Mouse (Mus musculus) heart, adult 18-20 months (tissue): ENCODE measurements around the gene Spata13. TPM values are rescaled to one million over a fixed set of nuclear protein-coding genes. Genes with fewer than 3 reads are reported as not detected.
A peak's percentile ranks its signal among the peaks of the same experiment; 100 is the strongest.

ENCODE experiments used
- DNase-seq, 2 experiments: peaks; one replicate each; pipeline ENCODE4 v3.0.0; 2021 to 2022; ENCODE audit warnings: mixed read lengths in 1 of 2
- long read RNA-seq, 2 experiments: library from polyadenylated mRNA; stranded (forward); transcript quantifications; one replicate each; pipeline ENCODE4 v2.0.0; 2021
- total RNA-seq, 2 experiments: library from RNA; stranded (reverse); gene quantifications; 2 replicates each; pipeline ENCODE4 v1.2.3; 2021

Gene Spata13
- total RNA-seq, result 10 to 100 TPM; 11.1 to 11.4 TPM
- long read RNA-seq, experiment 1, full-length matches to known transcripts, result 1 of 7 reads
- long read RNA-seq, experiment 1, partial matches to known transcripts, result 1 of 7 reads
- long read RNA-seq, experiment 1, other reads (novel, unspliced or antisense), result 5 of 7 reads
- long read RNA-seq, experiment 2, partial matches to known transcripts, result 0 of 3 reads
- long read RNA-seq, experiment 2, other reads (novel, unspliced or antisense), result 3 of 3 reads

DNA sequence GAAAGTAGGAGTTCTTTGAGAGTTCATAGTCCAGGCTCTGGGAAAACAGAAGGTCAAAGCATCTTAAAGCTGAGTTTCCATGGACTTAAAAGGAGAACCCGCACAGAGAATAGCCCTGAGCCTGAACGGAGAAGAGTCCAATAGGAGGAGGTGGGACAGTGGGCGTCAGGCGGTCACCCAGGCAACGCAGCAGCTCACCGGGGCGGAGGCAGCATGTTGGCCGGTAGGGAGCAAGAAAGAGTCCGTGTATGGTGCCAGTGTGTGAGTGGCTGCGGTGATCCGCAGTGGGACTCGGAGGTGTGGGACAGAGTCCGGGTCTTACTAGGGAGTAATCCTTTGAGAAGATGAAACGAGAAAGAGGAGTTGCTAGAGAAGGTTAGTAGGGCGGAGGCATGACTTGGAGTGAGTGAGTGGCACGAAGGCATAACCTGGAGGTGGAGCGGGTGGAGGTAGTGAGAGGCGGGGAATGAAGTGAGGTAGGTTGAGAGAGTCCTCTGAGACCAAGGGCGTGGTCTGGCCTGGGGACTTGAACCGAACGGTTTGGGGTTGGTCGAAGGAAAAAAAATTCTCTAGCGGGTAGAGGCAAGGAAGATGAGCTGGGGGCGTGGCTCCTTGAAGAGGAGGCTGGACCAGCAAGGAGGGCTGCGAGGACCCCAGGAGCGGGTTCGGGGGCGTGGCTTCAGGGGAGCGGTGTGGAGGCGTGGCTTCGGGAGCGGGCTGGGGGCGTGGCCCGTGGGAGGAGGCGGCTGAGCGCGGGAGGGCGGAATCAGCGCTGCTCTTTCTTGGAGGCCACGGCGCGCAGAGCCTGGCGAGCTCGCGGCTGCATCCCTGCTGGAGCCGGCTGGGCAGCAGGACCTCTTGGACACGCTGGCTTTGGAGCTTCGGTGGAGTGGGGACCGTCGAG, at the start of gene Spata13:
TSS of gene Spata13 (plus strand) at position 41 of the 904 bp plus-strand sequence.
- peak; percentile 86 to 87 for DNase-seq

DNA sequence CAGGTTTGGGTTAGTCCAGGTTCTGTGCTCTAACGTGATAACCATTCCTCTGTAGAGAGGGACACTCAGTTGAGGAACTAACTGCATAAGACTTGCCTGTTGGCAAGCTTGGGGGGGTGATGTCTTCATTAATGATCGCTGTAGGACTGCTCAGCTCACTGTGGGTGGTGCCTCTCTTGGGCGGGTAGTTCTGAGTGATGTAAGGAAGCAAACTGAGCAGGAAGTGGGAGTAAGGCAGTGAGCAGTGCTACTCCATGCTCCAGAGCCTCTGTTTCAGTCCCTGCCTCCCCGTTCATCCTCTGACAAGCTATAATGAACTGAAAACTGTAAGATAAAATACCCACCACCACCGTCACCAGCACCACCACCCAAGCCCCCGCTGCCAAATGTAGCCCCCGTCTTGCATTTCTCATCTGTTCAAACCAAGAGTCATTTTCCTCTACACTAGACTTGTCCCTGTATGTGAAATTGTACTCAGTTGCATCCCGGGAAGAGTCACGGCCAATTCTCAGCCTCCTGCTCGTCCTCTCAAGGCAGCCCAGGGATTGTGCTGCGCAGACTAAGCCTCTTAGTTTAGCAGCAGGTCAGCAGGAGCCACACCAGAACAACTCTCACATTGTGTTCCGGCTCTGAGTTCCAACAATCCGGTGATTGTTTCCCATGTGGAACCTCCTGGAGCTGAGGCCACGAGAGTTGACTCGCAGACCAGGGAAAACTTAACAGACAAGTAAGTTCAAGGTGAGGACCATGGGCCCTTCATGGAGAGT, 46.9 kb upstream of the Spata13 start:
- DNase-seq, result peak; percentile 21 to 39

DNA sequence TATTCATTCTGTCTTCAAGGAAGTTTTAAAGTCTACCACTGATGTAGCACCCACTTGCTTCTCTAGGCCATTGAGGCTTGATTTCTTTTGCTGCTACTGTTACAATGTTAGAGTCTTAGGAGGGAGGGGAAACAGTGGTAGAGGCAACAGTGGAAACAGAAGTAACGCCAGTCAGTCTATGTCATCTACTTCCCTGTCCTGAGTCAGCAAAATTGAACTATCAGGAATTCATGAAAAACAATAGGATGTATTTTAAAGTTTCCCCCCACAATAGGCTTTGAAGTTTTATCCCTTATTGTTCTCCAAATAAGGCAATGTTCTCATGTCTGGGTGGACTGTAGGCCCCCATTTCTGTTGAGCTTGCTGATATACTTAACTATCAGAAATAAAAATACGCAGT, 44.8 kb upstream of the Spata13 start:
- DNase-seq, result no peak

DNA sequence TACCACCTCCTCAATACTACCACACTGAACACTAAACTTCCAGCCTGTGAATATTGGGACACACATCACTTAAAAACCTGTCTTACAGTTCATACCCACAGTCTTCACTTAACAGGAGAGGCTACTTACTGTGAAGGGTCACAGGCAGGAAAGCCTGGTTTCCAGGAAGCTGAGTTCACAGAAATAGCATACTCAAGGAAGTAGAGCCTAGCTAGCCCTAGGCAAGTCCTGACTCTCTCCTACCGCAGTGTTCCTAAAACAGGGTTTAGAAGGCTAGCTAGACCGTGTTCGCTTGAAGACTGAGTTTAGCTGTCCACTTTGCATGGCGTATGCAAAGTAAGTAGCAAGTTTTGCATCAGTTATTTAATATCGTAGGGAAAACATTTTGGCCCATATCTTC, 41.5 kb upstream of the Spata13 start:
- no peak for DNase-seq

DNA sequence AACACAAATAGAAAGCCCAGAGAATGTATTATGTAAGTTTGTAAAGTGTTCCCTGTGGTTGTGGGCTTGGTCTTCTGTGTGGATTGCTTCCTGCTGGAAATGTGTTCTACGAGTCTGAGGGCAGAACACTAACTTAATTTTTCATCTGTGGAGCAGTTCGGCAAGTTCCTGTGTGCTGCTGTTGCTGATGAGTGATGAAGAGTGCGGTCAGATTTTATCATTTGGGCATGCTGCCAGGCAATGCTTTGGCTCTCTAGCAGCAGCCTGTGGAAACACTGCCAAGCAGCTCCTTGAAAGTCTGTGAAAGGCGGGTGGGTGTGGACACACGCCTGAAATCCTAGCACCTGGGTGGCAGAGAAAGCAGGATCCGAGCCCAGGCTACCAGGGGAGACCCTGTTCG, 41.0 kb upstream of the Spata13 start:
- peak; percentile 46 to 66 for DNase-seq

DNA sequence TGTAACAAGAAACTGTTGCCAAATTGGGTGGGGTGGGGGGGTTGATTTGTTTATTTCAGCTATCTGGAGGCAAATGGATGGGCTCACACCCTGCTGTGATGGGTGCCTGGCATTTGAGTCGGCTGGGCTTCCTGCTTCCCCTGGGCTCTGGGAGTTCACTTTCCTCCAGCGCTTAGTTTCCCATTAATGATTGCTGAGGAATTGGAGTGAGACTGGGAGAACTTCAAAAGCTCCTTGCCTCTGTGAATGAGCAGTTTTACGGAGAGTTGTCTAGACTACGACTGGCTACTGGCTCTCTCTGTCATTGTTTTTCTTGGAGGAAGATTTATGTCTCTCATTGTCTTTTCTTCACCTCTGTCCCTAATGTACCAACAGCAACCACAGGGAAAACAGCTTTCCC, 36.2 kb upstream of the Spata13 start:
- DNase-seq, result peak in 1 of 2 experiments; percentile 12

DNA sequence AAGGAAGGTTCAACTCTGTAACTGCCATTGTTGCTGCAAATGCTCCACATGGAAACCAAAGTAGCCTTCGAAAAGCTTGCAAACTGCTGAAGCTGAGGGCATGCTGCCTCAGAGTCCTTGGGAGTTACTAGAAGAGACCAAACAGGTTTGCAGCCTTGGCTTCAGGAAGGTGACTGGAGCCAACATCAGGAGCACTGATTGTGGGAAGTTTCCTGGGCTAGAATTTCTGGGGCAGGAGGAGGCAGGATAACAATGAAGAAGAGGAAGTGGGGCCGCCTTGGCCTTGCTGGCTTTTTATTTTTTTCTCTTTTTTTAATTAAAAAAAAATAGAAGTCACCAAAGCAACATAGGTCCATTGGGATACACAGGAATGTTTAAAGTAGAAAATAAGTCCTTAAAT, 34.8 kb upstream of the Spata13 start:
- peak; percentile 16 to 57 for DNase-seq

DNA sequence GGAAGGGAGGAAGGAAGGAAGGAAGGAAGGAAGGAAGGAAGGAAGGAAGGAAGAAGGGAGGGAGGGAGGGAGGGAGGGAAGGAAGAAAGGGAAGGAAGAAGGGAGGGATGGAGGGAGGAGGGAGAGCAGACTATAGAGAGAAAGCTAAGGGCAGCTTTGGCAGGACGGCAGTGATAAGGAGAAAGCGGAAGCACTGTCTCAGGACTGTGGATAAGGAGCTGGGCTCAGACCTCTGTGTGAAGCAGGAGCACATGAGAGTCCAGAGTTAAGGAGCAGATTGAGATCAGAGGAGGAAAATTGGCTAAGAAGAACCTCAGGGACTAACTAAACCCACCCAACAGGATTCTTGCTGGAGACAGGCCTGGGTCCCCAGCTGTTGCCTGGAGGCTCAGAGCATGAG, 28.2 kb upstream of the Spata13 start:
- no peak for DNase-seq

DNA sequence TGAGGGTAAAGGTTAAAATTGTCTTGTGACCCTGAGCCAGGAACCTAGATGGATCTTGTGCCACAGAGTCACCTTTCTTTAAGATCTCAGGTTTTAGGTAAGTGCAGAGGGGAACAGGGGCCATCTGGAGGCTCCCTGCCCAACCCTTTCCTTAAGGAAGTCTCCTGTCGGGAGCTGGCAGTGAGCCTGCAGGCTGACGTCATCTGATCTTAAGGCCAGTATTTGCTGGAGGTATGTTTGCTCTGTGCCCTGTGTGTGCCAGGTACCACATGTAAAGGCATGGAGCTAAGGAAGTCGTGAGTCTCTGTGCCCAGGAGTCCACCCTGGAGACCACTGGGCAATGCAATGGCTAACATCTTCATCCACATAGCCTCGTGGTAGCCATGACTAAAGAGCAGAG, 27.6 kb upstream of the Spata13 start:
- DNase-seq, result peak in 1 of 2 experiments; percentile 35

DNA sequence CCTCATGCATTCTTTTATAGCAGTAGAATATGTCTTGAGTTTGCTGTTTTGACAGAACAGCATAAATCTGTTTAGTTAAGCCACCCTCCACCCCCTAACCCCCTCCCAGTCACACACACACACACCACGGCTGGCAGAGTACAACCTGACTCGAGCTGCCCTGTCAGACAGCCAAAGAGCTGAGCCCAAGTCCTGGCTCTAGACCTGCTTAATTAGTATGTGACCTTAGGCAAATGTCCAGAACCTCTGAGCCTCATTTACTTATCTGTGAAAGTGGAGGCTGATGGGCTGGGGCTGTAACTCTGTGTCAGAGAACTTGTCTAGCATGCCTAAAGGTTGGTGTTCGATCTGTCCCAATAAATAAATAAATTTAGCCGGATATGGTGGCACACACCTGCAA, 26.1 kb upstream of the Spata13 start:
- peak in 1 of 2 experiments; percentile 14 for DNase-seq

DNA sequence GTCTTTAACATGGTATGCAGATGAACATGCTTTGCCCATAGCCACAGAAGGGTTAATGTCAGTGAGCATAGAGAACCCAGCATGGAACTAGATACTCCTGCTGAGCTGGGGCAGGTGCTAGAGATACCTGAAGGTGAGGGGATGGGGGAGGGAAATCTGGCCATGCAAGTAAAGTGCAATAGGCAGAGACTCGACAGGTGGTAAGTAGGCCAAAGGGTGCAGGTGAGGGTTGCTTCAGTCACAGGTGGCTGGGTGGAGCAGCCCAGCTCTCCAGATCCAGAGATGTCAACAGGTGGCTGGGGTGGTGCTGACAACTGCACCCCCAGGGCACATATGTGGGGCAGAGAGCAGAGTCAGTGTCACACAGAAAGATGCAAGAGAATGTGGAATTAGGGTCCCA, 24.6 kb upstream of the Spata13 start:
- DNase-seq, result no peak

DNA sequence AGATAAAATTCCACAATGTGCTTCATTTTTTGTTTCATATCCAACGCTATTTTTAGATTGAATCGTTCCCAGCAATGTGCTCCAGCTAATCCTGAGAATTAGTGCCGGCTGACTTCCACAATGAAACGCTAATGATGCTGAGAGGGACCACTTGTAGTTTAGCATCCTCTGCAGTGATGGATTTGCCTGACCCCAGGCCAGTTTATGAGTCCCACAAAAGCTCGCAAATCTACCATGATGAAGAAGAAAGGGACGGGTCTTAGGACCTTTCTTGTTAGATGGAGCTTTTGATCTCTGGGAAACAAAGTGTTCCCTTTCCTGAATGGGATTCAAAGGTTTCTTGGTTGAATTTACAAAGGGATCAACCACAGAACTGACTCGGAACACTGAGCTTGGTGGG, 21.1 kb upstream of the Spata13 start:
- no peak for DNase-seq

DNA sequence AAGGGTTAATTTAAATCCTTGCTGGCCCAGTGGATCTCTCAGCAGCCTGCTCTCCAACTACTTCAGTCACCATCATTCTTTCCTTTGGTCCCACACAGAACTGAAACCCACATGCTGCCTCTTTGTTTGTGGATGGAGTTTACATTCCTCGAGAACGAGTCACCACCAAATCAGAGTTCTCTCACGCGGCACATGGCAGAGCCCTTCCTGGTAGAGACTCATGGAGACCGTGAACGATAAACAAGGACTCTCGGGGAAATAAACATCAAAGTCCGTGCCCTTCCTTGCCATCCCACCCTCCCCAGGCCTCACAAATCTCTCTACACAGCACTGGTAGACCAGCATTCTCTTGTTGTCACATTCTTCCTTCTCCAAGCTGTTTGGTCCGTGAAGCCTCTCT, 12.7 kb upstream of the Spata13 start:
- no peak for DNase-seq

DNA sequence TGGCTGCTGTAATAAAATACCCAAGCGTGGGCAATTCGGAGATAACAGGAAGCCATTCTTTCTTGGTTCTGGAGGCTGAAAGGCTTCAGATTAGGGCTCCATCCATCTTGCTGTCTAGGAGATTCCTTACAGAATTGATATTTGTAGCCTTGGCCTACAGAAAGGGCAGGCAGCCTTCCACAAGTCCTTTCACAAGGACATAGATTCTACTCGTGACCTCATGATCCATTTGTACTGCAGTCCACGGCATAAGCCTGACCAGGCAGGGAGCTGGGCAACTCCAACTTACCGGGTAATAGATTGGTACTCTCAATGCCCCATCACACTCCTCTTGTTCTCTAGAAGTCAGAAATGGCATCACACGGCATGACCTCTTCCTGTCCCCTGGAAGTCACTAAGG, 8.3 kb upstream of the Spata13 start:
- DNase-seq, result no peak

DNA sequence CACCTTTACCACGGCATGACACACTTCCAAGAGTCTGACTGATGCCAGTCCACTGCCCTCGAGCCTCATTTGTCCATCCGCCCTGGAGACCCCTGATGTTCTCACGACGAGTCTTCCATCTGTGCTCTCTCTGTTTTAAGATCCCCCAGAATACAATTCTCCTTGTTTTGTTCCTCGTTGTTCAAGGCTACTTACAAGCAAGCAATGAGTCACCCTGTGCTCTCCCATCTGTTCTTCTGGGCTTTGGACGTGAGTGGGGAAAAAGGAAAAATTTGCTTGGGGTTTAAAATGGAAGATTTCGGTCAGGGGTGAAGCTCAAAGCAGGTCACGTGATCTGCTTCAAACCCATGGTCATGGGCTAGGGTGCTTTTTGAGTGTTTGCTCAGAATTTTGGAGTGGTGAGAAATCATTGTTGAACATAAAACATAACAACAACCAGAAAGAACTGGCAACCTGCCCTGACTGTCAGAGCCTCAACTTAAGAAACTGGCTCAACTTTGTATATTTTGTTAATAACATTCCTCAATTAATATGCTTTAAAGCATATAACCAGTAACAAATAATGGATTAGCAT, 3.8 kb upstream of the Spata13 start:
- DNase-seq, result no peak

DNA sequence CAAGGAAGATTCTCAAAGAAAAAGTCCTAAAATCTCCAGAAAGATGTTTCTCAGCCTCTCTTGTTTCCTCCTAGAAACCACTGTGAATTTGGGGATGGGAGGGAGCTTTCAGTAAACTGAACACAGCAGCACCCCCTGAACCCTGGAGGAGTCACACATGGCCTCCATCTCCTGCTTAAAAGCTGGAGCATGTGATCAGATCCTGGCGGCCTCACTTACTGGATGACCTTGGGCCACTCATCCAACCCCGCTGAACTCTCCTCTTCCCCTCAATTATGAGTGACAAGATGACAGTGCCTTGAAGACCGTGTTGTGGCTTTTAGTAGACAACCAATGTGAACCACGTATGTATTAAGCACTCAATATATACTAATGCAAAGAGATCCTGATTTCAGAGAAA, 2.8 kb upstream of the Spata13 start:
- no peak for DNase-seq

DNA sequence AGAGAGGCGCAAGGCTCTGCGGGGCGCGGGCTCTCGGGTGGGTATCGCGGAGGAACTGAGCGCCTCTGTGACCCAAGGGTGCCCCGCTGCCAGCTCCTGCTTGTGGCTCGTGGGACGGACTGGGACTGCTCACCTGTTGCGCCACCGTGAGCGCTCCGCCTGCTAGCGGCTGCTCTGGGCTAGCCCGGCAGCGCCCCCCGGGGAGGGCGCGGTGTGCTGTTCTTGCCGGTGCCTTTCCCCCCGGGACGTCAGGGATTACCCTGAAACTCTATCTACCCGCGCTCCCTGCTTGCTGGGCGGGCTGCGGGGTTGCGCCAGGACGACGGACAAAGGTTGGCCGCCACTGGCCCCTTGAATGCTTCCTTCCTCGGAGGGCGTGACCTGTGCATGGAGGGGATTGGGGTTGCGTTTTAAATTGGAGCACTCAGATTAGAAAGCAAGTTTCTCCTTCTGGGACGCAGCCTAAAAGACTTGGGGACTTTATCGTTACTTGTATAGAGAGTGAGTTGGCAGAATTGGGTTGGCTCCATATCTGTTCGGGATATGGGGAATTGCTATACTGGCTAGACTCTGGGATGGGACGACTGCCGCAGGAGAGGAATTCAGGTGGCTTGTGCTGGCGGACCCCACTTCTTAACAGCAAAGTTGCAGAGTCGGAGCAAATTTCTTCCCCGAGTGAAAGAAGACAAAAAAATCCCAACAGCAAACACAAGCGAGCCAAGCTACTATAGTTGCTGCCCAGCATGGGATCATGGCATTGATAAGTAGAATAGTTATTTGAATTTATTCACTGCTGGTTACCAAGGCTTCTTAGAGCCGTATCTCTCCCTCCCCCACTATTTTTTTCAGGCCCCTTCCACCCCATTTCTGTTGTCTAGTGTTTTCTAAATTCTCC, 1.3 kb downstream of the Spata13 start:
- peak in 1 of 2 experiments; percentile 49 for DNase-seq

DNA sequence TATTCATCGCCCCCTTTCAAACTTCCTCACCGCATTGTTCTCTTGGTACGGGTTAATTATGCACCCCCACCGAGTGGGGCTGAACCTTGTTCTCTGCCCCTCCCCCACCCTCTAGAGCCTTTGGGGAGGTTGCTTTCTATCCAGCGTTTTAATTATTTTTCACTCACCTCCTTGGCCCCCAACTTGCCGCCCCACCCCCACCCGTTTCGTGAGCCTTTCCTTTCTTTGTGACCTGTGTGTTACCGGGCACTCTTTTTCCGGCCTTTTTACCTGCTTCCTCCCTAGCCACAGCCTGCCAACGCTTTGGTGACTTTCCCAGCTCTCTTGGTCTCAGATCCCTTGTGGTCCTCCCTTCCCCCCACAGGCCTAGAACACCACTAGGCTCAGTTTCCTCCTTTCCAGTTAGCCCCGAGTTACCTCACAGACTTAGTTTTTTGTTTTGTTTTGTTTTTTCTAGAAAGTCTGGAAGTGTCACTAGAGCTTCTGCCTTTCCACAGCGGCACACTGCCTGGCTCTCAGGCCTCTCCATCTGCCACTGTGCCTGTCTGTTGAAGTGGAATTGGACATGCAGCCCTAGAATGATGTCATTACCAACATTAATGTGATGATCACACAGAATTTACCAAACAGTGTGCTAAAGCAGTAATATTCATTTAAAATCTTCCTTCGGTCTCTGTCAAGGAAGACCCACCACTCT, 2.3 kb downstream of the Spata13 start:
- peak in 1 of 2 experiments; percentile 12 for DNase-seq

DNA sequence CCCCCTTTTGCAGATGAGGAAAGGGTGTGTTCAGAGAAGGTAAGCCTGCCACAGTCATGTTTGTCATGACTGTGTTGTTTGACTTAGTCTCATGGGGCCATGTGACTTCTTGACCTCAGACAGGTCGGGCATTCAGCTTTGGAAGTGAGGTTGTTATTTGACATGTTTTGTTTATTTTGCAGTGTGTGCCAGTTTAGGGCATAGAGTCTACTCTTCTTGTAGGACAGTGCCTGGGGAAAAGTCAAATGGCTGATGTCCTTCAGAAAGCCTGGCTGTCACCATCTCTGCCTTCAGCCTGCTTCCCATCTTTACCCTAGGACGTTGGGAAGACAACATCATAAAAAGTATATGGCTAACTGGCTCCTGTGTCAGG, 2.8 kb downstream of the Spata13 start:
- no peak for DNase-seq

DNA sequence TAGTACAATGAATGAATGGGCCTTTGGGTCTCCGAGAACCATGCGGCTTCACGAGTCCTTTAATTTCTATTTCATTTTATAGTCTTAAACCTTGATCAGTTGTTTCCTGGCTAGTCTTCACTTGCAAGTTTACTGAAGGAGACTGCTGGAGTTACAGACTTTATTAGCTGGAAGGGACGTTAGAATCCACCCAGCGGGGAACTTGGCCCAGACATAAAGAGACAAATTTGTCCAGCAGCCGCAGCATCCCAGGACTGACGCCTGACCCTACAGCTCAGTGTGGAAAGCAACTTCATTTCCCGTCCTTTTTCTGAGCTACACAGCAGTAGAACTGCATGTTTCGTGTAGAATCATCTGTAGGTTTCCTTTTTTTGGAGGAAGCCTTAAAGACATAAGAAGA, 3.2 kb downstream of the Spata13 start:
- no peak for DNase-seq

DNA sequence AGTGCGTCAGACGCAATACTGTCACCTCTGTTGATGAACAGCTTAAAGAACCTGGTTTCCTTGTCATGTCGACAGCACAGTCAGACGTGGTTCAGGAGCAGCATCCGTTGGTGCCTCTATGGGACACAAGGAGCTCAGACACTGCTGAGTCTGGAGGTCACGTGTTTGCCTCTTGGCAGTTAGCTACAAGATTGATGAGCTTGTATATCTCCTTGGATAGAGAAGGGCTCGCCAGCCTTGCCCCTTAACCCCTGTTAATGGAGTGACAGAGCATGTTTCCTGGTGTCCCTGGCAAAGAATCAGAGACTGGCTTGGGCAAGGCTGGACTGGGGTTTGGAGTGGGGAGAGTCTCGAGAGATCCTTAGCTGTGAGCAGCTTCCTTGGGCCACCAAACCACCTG, 4.4 kb downstream of the Spata13 start:
- no peak for DNase-seq
